Mouse (Mus musculus) layer of hippocampus, adult 8-10 months (tissue): ENCODE results near the gene Sh3d19. TPM values are rescaled to one million over a fixed set of nuclear protein-coding genes. Genes with fewer than 3 reads are reported as not detected.
"Not testable (repeated sequence)": the region's sequence is repeated elsewhere in the genome, so short reads cannot be mapped to it uniquely, and the experiment has no call there.

Experiments
- DNase-seq, 2 experiments: peaks; one replicate each; pipeline ENCODE4 v3.0.0; 2022; ENCODE audit warnings: low spot score in 2 of 2
- total RNA-seq, 4 experiments: library from RNA; stranded (reverse); gene quantifications; 2 replicates each; pipeline ENCODE4 v1.2.4; 2022

Gene Sh3d19
- total RNA-seq, 4 experiments from 2014 or later: 16.0 to 27.2 (median 19.6) TPM

DNA sequence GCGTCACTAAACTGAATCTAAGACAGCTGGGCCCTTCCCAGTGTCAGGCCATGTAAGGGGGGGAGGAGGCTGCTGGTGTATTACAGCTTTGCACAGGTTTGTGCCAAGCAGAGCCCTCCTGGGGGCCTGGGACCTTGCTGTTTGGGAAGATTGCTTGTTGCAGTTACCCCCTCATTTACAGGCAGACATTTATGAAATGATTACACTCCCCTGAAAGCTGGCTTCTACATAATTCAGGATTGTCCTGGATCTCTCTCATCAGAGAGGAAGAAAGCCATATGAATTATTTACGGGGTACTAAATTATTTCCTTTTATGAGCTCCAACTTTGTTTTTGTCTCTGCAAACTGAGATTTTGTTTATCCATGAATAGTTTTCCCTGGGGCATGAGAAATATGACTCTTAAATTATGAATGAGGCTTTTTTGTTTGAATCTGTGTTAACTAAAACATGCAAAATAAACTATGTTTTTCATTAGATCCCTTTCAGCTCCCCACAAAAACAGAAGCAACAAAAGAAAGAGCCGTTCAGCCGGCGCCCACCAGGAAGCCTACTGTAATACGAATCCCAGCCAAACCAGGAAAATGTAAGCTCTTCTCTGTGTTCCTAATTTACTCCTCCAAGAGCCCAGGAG, 122.4 kb downstream of the Sh3d19 start:
- no peak for DNase-seq

DNA sequence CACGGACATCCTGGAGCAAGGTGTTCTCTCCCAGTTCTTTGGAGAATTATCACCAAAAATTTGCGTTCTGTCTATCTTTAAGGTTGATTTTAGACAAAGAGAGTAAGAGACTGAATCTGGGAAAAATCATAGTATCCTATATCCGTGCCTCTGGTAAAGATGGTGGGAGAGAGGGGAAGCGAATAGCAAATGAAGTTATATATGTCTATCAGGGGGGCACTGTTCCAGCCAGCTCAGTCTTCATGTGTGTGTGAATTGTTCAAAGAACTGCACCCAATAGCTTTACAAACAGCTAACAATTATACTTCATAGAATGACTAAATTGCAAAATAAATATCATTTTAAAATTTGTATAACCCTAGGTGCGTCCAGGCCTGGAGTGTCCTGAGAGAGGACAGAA, 123.0 kb downstream of the Sh3d19 start:
- DNase-seq: no peak

DNA sequence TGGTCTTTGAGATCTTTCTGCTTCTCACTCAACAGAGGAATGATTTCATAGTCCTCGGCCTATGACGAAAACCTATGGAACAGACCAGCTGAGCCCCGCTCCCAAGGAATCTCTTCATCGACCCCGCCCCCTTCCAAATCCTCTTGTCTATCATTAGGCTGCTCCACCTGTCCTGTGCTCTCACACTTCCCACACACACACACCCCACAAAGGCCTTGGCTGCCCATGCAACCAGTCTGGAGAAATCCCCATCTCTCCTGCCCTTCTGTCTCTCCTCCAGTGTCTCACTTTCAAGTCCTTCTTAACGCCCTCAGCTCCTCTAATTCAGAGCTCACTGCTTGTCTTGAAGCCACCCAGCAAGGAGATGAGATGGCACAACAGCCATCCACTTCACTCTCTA, 131.0 kb downstream of the Sh3d19 start:
- no peak for DNase-seq

GRCm38 (mm10) chr3:86103449-86104291, 132.8 kb downstream of the Sh3d19 start:
- no peak for DNase-seq

GRCm38 (mm10) chr3:86104433-86104832, 133.5 kb downstream of the Sh3d19 start:
- DNase-seq: not testable (repeated sequence)

GRCm38 (mm10) chr3:86104909-86105308, 134.0 kb downstream of the Sh3d19 start:
- DNase-seq: no peak

GRCm38 (mm10) chr3:86106086-86106632, 135.2 kb downstream of the Sh3d19 start:
- DNase-seq: no peak

GRCm38 (mm10) chr3:86107637-86108539, 137.0 kb downstream of the Sh3d19 start:
- DNase-seq: no peak

- DNase-seq: no peak
These were observed 137.7 kb downstream of the Sh3d19 start for GRCm38 (mm10) chr3:86108576-86108975.

DNA sequence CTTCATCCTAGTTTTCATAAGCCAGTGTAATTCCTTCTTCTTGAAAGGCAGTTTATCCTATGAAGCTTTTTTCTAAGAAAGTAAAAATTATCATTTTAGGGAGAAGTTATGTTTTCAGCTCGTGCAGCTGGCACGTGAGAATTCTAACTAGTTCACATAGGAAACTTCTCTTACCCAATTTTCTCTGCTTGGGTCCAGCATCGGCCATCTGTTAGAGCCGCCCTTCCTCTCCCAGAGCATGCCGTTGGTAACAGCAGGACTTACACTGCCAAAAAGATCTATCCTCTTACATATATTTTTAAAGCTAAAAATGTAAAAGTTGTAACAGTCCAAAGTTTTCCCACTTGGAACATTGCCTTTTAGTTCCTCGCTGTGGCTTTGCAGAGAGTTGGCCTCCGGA, 138.2 kb downstream of the Sh3d19 start:
- DNase-seq: no peak

DNA sequence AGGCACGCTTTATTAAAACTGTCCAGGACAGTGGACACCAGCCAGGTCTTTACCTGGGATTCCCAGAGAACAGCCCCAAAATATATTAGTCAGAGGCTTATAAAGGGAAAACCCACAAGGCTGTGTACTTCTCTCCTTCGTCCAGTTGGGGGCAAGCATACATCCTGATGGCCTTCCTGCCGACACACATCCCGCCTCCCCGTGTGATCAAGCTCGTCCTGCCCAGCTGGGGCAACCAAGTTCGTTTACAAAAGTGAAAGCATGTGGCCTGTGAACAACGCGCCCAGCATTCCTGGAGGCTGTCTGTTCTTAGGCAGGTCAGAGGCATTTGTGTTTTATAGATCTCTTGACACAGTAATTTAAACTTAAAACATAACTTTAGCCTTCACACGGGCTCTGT, 139.2 kb downstream of the Sh3d19 start:
- no peak for DNase-seq

DNA sequence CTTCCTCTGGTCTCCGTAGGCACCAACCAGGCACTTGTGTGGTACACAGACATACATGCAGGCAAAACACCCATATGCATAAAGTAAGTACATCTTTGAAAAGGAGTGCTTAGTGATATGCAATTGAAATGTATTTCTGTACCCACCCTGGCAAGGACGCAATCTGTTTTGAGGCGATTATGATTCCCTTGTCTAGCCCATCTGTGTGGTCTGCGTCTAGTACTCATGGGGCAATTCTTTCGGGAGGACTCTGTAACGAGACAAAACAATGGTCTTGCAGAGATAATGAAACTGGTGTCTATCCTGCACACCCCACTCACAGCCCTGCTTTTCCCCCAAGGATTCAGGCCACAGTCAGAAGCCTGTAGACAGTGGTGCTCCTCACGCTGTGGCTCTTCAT, 141.9 kb downstream of the Sh3d19 start:
- no peak for DNase-seq

GRCm38 (mm10) chr3:86114659-86115338, 143.9 kb downstream of the Sh3d19 start:
- DNase-seq: peak; percentile 53 to 58

DNA sequence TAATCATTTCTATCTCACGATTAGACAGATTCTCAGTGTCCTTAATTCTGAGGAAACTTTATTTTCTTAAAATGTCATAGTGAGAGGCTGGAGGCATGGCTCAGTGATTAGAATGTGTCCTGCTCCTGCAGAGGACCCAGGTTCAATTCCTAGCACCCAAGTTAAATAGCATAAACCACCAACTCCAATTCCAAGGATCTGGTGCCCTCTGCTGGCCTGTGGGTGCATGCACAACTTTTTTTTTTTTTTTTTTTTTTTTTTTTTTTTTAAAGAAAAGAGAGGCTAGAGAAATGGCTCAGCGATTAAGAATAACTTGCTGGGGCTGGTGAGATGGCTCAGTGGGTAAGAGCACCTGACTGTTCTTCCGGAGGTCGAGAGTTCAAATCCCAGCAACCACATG, 146.0 kb downstream of the Sh3d19 start:
- no peak for DNase-seq

DNA sequence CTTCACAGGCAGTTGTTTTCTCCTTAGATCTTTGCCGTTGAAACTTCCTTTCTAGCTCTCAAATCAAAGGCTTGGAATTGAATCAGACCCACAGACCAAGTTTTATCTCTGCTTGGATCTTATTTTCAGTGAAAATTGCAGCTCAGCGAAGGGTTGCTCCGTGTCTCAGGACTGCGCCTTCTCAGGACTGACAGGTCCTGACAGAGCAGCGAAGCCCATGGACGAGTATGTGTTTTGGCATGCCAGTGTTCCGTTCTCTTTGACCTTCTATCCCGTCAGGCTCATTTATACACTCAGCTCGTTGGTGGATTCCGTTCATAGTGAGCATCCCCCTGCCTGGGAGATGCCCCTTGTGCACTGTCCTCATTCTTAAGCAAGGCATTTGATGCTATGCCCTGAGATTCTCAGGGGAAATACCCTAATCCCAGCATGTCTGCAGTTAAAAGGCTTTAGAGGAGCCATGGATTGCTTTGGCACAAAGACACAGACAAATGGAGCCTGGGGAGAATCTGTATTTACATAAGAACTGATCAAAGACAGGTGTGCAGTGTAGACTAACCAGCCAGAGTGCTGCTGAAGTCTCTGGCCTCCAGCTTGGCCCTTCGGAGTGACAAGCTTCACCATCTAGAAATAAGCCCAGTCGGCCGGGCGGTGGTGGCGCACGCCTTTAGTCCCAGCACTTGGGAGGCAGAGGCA, 148.5 kb downstream of the Sh3d19 start:
- no peak for DNase-seq

DNA sequence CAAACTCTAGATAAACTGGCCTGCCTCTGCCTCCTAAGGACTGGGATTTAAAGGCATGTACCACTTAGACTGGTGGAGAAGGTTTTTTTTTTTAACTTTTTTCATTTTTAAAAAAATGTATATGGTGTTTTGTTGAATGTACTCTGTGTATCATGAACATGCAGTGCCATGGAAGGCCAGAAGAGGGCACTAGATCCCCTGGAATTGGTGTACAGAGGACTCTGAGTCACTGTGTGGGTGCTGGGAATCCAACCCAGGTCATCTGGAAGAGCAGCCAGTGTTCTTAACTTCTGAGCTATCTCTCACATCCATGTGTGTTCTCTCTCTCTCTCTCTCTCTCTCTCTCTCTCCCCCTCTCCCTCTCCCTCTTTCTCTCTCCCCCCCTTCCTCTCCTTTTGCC, 151.2 kb downstream of the Sh3d19 start:
- no peak for DNase-seq

- no peak for DNase-seq
These were observed 152.4 kb downstream of the Sh3d19 start for GRCm38 (mm10) chr3:86123251-86123746.

GRCm38 (mm10) chr3:86129757-86130156, 158.8 kb downstream of the Sh3d19 start:
- peak; percentile 35 to 81 for DNase-seq

DNA sequence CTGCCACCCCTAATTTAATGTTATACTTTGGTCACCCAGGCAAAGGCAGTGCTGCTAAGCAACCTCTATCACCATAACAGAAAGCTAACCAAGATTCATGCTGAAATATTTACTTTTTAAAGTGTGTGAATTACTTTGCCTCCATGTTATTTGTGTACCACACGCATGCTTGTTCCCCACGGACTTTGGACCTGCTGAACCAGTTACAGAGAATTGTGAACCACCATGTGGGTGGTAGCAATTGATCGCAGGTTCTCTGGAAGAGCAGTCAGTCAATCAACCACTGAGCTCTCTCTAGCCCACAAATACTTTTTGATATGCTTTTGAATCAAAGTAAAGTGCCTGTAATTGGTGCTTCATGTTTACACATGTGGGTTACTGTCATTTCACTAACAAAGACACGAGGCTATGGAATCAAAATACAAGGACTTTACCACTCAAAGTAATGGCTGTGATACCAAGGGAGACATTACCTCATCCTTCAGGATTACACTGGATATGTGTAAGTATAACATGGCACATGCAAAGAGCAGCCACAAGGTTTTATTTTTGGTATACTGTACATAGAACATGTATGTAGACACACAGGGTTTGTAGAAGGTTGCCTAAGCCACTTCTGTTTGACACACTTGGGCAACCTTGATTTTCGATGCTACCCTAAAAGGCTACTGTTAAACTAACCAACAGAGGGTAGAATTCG, 164.2 kb downstream of the Sh3d19 start:
- no peak for DNase-seq
